Mouse (Mus musculus) small intestine, adult 2 months (tissue): Measurements from ENCODE around the gene Gm5662.

ENCODE experiments used
- CTCF ChIP-seq: fragments of 200-500 bp; IDR thresholded peaks from 2 replicates; pipeline ENCODE4 v1.5.1; 2012; ENCODE audit warnings: low read depth, mild to moderate bottlenecking, control low read depth, inconsistent platforms, low read length, moderate library complexity, mixed read lengths; ENCODE audit not compliant: insufficient replicate concordance, insufficient read length; ENCODE audit errors: extremely low read depth
- POLR2A ChIP-seq: fragments of 200-500 bp; IDR thresholded peaks from 2 replicates; pipeline ENCODE4 v1.6.1; 2012; ENCODE audit warnings: low read depth, mild to moderate bottlenecking, control low read depth, inconsistent platforms, low read length, moderate library complexity

DNA sequence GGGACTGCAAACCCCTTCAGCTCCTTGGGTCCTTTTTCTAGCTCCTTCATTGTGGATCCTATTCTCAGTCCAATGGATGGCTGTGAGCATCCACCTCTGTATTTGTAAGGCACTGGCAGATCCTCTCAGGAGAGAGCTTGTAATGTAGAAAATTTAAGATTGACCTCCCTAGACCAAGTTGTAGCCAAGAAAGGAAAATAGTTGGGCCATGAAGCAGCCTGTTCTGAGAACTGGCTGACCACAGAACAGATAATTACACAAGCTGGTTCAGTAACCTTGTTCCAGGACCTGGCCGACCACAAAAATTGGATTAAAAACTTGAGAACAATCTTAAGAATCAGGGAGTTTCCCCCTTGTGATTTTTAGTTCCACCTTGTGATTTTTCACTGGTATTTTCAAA, 17.1 kb downstream of the Gm5662 start:
- TF ChIP-seq CTCF = no peak
- no peak for TF ChIP-seq POLR2A
